Mouse (Mus musculus) Muller cell, postnatal 12 days (primary cell): ENCODE measurements around the gene Abcc6.
"Not testable (repeated sequence)": the region's sequence is repeated elsewhere in the genome, so short reads cannot be mapped to it uniquely, and the experiment has no call there.

ENCODE experiments used
- DNase-seq: peaks from one replicate; pipeline ENCODE4 v3.0.0-alpha.2; 2015; ENCODE audit errors: inconsistent ontology term

The Abcc6 gene

DNA sequence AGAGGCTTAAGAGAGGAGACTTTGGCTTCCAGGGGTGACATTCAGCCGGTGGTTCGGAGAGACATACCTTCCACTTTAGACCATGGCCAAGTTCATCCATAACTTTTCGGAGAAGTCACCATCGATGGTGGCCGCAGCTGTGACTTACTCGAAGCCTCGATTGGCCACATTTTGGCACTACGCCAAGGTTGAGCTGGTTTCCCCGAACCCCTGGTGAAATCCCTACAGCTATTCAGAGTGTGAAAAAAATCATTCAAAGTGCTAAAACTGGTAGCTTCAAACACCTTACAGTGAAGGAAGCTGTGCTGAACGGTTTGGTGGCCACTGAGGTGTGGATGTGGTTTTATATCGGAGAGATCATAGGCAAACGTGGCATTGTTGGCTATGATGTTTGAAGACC, 96.3 kb downstream of the Abcc6 start:
- not testable (repeated sequence) for DNase-seq

DNA sequence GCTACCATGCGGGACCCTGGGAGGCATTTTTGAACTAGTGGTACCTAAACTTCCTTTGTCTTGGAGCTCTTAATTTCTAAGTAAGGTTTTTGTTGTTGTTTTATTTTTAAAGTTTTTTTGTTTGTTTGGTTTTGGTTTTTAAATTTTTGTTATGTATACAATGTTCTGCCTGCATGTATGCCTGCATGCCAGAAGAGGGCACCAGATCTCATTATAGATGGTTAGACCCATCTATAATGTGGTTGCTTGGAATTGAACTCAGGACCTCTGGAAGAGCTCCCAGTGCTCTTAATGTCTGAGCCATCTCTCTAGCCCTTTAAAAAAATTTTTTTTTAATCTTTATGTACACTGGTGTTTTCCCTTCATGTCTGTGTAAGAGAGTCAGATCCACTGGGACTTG, 100.4 kb downstream of the Abcc6 start:
- no peak for DNase-seq

DNA sequence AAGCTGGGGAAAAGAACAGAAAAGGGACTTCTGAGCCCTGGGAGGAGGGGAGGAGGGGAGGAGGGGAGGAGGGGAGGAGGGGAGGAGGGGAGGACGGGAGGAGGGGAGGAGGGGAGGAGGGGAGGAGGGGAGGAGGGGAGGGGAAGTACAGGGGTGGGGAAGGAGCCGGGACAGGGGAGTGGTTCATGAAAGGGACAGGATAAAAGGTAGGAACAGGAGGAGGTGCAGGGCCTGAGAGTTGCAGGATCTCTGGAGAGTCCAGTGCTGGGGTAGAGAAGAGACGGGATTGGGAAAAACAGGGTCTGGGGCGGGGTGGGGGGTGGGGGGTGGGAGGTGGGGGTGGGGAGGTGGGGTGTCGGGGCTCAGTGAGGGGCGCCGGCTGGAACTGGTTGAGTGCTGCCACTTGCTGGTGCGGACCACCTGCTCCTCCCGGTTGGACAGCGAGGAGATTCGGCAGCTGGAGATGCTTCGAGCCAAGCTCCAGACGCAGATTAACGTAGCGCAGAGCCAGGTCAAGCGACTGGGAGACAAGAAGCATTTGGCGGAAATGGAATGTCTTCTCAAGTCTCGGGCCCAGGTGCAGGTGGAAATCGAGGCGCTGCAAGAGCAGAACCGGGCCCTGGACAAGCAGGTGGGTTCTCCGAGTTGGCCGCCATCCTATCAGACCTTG, 101.3 kb downstream of the Abcc6 start:
- no peak for DNase-seq

DNA sequence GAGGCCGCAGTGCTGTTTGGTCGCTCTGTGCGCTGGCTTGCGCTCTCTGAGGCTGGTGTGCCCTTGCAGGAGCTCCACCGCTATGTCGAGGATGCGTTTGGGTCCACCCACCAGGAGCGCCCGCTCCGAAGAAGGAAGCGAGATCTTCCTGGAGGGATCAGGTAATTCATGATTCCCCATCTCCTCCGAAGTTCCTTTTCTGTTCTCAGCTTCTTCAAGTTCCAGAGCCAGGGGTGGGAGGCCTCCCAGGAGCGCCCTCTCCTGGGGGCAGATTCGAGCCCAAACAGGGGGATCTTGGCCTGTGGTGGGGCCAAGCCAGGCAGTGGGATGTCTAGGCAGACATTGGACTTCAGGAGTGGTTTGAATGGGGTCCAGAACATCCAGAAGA, 105.7 kb downstream of the Abcc6 start:
- DNase-seq, result no peak

DNA sequence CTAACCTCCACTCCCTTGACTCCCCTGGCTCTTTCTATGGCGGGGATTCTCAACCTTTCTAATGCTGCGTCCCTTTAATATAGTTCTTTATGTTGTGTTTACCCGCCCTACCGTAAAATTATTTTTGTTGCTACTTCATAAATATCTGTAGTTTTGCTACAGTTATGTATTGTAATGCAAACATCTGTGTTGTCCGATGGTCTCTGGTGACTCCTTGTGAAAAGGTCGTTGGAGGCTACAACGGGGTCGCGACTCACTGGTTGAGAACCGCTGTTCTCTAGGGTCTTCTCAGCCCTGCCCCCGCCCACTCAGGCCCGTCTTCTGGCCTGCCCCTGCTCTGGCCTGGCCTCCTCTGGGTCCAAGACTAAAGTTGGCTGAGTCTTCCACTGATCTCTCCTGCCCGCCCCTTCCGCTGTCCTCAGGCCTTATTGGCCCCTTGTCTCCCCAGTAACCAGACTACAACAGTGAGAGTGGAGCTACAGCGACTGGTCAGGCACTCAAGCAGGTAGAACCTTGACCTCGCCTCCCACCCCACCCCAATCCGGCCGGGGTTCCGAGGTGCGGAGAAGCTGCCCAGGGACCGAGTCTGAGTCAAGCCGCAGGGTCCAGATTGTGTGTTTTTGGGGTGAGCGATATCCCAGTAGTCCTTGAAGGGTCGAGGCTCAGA, 106.2 kb downstream of the Abcc6 start, which contains the start of gene Ccdc114:
Ccdc114 (plus strand) TSS at position 311 of the 667 bp plus-strand sequence.
- peak; percentile 58 for DNase-seq

DNA sequence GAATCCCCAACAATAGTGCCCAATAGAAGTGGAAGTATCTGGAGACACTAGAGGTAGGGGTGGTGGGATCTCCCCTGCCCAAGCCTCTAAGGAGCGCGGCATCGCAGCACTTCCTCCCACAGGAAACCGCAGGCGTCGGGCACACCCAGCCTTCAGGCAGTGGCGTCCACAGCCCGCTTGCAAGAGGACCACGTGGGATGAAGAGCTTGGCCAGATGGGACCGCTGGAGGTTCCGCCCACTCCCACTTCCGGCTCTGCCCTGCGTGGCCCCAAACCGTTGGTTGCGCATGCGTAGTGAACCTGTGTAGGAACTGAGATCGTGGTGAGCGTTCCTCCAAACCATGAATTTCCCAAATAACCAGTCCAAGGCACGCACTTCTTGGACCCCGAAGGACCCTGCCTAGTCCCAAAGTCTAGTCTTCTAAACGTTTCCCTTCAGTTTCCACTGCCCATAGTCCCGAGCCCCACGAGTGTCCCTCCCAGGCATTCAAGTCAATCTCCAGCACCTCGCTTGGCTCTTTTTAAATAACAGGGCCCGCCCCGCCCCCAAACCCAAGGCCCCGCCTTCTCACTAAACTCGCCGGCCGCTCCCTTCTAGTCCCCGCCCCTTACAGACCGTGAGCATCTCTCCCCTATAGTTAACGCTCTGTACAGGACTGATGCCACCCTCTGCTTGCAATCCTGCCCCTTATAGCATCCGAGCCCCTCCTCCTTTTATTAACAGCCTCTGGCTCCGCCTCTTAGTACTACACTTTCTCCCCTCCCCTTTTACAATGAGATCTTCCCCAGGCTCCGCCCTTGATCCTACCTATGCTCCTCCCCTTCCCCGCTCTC, 107.0 kb downstream of the Abcc6 start:
- peak; percentile 96 for DNase-seq

DNA sequence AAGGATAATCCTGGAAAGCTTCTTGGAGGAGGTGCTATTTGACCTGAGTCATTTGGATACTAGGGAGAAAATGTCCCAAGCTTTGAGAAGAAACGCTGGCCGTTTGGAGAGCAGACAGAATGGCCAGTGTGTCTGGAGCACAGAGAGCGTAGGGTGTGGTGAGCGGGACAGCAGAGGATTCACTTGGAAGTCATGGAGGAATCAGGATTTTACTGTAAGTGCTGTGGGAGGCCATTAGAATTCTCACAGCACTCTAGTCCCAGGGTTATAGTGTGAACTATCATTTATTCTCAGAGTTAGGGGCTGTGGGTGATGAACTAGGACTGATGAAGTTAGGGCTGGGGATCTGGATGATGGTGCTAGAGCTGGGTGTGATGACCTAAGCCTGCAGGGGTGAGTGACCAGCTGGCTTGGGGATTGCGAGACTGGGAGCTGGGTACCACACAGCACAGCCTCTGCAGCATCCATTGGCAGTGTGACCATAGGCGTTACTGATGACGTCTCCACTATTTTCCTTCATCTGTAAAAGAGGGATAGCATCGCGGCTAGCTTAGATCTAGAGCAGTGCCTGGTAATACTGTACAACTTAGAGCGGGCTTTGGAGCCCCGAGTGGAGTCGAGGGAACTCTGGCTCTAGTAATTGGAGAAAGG, 108.0 kb downstream of the Abcc6 start:
- DNase-seq, result no peak

DNA sequence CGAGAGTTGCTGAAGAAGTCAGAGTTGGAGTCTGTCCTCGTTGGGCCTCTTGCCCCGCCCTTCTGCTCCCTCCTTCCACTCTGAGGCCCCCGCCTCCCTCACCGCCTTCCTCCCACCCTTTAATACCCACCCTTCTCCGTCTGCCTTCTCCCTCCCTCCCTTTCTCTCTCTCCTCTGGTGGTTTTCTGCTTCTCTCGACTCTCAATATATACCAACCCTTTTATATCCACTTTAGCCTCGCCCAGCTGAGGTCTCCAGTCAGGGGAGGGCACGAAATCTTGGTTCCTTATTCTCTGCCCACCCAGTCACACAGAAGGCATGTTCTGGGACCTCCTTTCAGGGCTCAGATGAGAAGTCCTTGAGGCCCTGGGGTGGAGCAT, 108.9 kb downstream of the Abcc6 start, which contains the start of gene Emp3:
Emp3 (minus strand) TSS at position 163 of the 380 bp plus-strand sequence.
- DNase-seq, result no peak

DNA sequence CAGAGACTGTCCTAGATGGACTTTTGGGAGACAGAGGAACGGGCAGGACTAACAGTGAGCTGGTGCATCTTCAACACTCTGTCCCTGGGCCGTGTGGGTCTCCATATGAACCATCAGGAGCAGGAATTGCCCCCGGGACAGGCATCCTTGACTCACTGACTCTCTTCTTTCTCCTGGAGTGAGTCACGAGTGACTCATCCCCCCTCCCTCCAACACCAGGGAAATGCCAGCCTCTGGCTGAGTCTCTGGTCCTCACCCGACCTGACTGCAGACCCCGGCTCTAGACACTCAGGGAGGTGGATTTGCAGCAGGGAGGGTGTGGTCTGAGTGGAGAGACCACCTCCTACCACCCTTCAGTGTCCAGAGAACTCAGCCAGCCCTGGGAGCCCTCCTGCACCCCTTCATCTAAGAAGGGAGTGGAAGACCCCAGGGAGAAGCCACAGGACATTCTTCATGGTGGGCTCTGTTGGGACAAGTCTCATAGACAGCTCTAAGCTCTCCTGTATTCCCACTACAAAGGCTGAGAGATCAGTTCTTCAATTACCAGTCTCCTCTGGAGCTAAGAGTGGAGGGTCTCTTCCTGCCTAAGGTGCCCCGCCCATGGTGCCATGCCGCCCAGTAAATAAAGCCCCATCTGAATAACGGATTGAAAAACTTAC, 109.4 kb downstream of the Abcc6 start:
- DNase-seq, result peak; percentile 89

DNA sequence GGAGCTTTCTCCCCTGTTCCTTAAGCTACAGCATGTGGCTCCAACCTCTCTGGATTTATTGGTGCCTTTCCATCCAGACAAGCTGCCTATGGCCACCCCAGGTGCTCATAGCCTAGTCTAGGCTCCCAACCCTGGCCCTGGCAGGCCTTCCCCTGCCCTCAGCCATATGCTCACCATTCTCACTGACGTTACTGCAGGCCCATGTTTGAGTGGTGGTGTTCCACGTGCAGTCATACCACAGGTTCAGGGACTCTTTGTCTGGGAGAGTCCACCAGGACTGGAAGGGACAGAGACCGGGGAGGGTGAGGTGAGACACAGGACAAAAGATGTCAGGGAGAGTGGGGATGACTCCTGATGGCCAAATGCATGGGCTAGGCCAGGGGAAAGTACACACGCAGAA, 110.3 kb downstream of the Abcc6 start:
- no peak for DNase-seq

DNA sequence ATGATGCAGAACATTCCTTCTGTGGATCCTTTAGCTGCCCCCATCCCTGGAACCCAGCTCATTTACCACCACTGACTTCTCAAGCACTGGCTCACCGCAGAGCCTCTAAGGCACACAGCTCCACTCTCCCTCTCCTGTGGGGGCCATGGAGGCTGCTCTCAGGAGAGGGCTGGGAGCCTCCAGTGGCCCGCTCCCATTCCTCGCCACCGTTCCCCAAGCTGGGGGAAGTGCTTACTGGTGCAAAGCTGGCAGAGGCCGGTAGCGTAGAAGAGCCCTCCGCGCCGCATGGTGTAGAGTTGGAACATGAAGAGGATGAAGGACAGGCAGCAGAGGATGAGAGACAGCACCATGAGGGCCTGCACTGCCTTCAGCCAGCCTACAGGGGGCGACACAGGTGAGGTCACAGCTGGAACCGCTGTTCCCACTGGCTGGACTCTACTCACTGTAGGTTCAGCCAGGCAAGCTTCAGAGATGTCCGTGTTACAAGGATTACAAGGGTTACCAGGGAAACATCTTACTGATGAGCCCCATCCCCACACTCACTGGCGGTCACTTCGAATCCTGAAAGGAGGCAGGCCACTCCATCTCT, 110.9 kb downstream of the Abcc6 start:
- no peak for DNase-seq

DNA sequence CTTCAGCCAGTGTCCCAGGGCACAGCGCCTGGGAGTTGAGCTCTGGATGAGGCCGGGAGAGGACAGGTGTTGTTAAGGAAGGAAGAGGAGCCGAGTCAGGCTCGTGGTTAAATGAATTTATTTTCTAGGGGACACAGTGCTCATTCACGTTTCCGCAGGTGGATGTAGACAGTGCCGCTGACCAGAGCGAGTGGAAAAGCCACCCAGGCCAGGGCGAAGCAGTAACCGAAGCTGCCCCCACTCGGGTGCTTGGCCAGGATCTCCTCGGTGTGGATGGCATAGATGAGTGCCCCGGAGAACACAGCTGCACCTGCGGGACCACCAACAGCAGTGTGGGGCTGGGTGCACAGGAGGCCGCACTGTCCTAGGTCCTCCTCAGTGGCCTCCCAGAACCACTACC, 112.2 kb downstream of the Abcc6 start:
- no peak for DNase-seq
